Mouse (Mus musculus) bone marrow macrophage, adult 2 months (primary cell): ENCODE measurements at regions not wholly inside any gene's neighbourhood (a gene's known extent, or its start where the extent isn't known, plus 50 kb on each side); places are given as distances from the start of the nearest gene placed in this dataset.

Experiments used
- CTCF ChIP-seq: IDR thresholded peaks from 2 replicates; pipeline ENCODE4 v1.5.1; 2012; ENCODE audit warnings: low read depth, mild to moderate bottlenecking, low read length, moderate library complexity
- POLR2A ChIP-seq: IDR thresholded peaks from 2 replicates; pipeline ENCODE4 v1.6.1; 2012; ENCODE audit warnings: mild to moderate bottlenecking, low read depth, low read length, borderline replicate concordance

DNA sequence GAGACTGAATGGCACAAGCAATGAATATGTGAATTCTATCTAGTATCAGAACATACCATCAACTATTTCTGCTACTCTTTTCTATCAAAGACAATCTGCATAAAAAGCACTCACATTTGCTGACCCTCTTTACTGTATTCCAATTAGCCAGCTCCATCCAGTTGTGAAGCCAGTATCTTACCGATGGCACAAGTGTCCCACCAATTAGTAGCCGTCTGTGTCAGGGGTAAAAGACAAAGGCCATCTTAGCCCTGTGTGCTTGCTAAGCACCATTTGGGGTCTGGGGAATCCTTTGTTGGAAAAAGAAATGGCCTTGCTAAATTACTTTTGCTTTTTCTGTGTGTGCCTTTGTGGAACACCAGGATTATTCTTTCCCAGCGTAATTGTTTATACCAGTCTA is 1007.5 kb downstream of the Robo2 start:
- TF ChIP-seq CTCF = no peak
- no peak for TF ChIP-seq POLR2A
